Mouse (Mus musculus) spleen, embryonic (tissue): ENCODE measurements at regions not wholly inside any gene's neighbourhood (a gene's known extent, or its start where the extent isn't known, plus 50 kb on each side); places are given as distances from the start of the nearest gene placed in this dataset.

ENCODE experiments used
- CTCF ChIA-PET: fragments of 350-600 bp; sonication (Branson Sonifier 250); formaldehyde crosslinking; loops from one replicate; lab custom pipeline; 2022; lab: Charles Lee

GRCm38 (mm10) chr7:115290801-115291417 is 547.4 kb downstream of the Insc start:
- CTCF ChIA-PET = no interaction called here

GRCm38 (mm10) chr7:115294655-115295230 is 551.2 kb downstream of the Insc start:
- CTCF ChIA-PET = no interaction called here

GRCm38 (mm10) chr7:115300241-115300640 is 556.7 kb downstream of the Insc start:
- CTCF ChIA-PET = no interaction called here

GRCm38 (mm10) chr7:115308377-115308776 is 564.9 kb downstream of the Insc start:
- CTCF ChIA-PET = no interaction called here

- CTCF ChIA-PET = no interaction called here
Measured at GRCm38 (mm10) chr7:115310400-115311225, 567.1 kb downstream of the Insc start.

GRCm38 (mm10) chr7:115319504-115319903 is 576.0 kb downstream of the Insc start:
- CTCF ChIA-PET = no interaction called here

- CTCF ChIA-PET = no interaction called here
Measured at GRCm38 (mm10) chr7:115322989-115323388, 579.5 kb downstream of the Insc start.

GRCm38 (mm10) chr7:115328300-115328699 is 584.8 kb downstream of the Insc start:
- CTCF ChIA-PET = no interaction called here

- CTCF ChIA-PET = no interaction called here
Measured at GRCm38 (mm10) chr7:115331698-115332097, 588.2 kb downstream of the Insc start.

GRCm38 (mm10) chr7:115333046-115333577 is 589.6 kb downstream of the Insc start:
- CTCF ChIA-PET = no interaction called here

GRCm38 (mm10) chr7:115335051-115335450 is 591.6 kb downstream of the Insc start:
- CTCF ChIA-PET = no interaction called here

- CTCF ChIA-PET = no interaction called here
Measured at GRCm38 (mm10) chr7:115340155-115340554, 596.7 kb downstream of the Insc start.

GRCm38 (mm10) chr7:115341007-115341406 is 597.5 kb downstream of the Insc start:
- CTCF ChIA-PET = no interaction called here

GRCm38 (mm10) chr7:115345749-115346148 is 602.3 kb downstream of the Insc start:
- CTCF ChIA-PET = no interaction called here

GRCm38 (mm10) chr7:115358711-115359110 is 615.2 kb downstream of the Insc start:
- CTCF ChIA-PET = no interaction called here

GRCm38 (mm10) chr7:115360142-115360541 is 616.6 kb downstream of the Insc start:
- CTCF ChIA-PET = no interaction called here

- CTCF ChIA-PET = no interaction called here
Measured at GRCm38 (mm10) chr7:115362117-115362516, 618.6 kb downstream of the Insc start.

GRCm38 (mm10) chr7:115366910-115367309 is 623.4 kb downstream of the Insc start:
- CTCF ChIA-PET = no interaction called here

GRCm38 (mm10) chr7:115371143-115371542 is 627.6 kb downstream of the Insc start:
- CTCF ChIA-PET = no interaction called here

GRCm38 (mm10) chr7:115372921-115373320 is 629.4 kb downstream of the Insc start:
- CTCF ChIA-PET = no interaction called here

GRCm38 (mm10) chr7:115373781-115374533 is 630.5 kb downstream of the Insc start:
- CTCF ChIA-PET = no interaction called here

- CTCF ChIA-PET = no interaction called here
Measured at GRCm38 (mm10) chr7:115376067-115376466, 632.6 kb downstream of the Insc start.
